ENCODE assay signal across 8 mouse cellular contexts in the genomic region with DNA sequence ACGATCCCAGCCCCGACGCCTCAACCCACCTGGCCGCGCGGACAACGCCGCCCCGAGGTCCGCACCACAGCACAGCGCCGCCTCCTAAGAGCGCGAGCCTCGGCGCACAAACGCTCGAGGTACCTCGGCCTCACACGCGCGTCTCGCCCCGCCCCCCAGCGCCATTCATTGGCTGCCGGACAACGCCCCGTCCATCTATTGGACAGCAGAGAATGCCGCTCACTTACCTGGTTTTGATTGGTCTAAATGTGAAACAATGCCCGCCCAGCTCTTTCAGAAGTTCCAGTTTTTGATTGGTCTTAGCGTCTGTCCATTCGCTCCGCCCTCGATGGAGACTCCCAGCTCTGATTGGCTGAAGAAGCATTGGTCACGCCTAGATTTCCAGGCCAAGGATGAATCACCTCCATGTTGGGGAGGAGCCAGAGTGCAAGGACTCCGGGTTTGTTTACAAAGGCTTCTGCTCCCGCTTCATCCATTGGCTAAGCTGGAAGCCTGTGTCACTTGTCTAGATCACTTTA. TPM values are rescaled to one million over a fixed set of nuclear protein-coding genes. Genes with fewer than 3 reads are reported as not detected.
DNase-seq lines count a peak whose midpoint lies in the region; ATAC-seq and TF ChIP-seq lines count a peak whose summit lies in the region.

A gene (minus strand): TSS at position 136 of the 518 bp plus-strand sequence.

- H3K4me3 ChIP-seq in forebrain, embryonic 10.5 days: peak within 1 kb of the TSS; percentile 69
- H3K4me3 ChIP-seq in heart, embryonic 15.5 days: peak within 1 kb of the TSS; percentile 70
- H3K4me3 ChIP-seq in liver, embryonic 14.5 days (ENCODE audit: insufficient read depth in 1 of 2, low read depth in 2 of 2, low read length in 2 of 2): peak within 1 kb of the TSS; percentile 58 to 59
- peak within 1 kb of the TSS; percentile 66 for H3K4me3 ChIP-seq in neural tube, embryonic 11.5 days (ENCODE audit: low read depth, low read length)
- H3K4me3 ChIP-seq in stomach, postnatal 0 days (ENCODE audit: low read depth, low read length): peak within 1 kb of the TSS; percentile 60

- H3K36me3 ChIP-seq in forebrain, embryonic 10.5 days (replicated peaks): peaks cover 27% of the 10 kb centered on the region
- no peaks in the 10 kb centered on the region; the same call in 1 of the 2 replicates for H3K36me3 ChIP-seq in heart, embryonic 15.5 days
- no peaks in the 10 kb centered on the region for H3K36me3 ChIP-seq in liver, embryonic 14.5 days (replicated peaks; ENCODE audit: control insufficient read depth, insufficient read depth, low read depth)
- no peaks in the 10 kb centered on the region for H3K36me3 ChIP-seq in neural tube, embryonic 11.5 days (ENCODE audit: control insufficient read depth, insufficient read depth, low read length)
- no peaks in the 10 kb centered on the region for H3K36me3 ChIP-seq in stomach, postnatal 0 days (ENCODE audit: control insufficient read depth, insufficient read depth, low read length)

- H3K9ac ChIP-seq in heart, embryonic 15.5 days: peak within 1 kb of the TSS; percentile 68
- peak within 1 kb of the TSS; percentile 68 for H3K9ac ChIP-seq in liver, embryonic 14.5 days (replicated peaks)
- peak within 1 kb of the TSS; percentile 82 for H3K9ac ChIP-seq in neural tube, embryonic 11.5 days (ENCODE audit: low read length)
- peak within 1 kb of the TSS; percentile 75 for H3K9ac ChIP-seq in stomach, postnatal 0 days (ENCODE audit: low read length)

- TF ChIP-seq CTCF in liver, embryonic 14.5 days (IDR thresholded peaks at IDR 0.05; ENCODE audit: low read depth): peak; percentile 30; the same call in 1 of the 2 replicates
- TF ChIP-seq CTCF in stomach, postnatal 0 days (IDR thresholded peaks at IDR 0.05; ENCODE audit: low read depth): peak; percentile 42; the same call in 1 of the 2 replicates

- ATAC-seq in heart, embryonic 15.5 days (replicated peaks; ENCODE audit: insufficient number of reproducible peaks, insufficient read depth, low FRiP score, low read depth): peak; percentile 98
- peak; percentile 98 for ATAC-seq in liver, embryonic 14.5 days (ENCODE audit: insufficient read depth)
- peak; percentile 99 for ATAC-seq in neural tube, embryonic 11.5 days (ENCODE audit: insufficient read depth, low FRiP score, low TSS enrichment)
- peak; percentile 99 for ATAC-seq in stomach, postnatal 0 days (ENCODE audit: low FRiP score, low TSS enrichment)

- peak; percentile 94 to 95 for DNase-seq in CD8-positive naive resting alpha-beta T cell, adult 2 months (ENCODE audit: low read depth in 2 of 2, low spot score in 2 of 2)
- DNase-seq in c-Kit-positive CD71-negative TER-119-negative erythroid progenitor cells, embryonic 14.5 days (ENCODE audit: low read depth): peak; percentile 99
- DNase-seq in forebrain, embryonic 10.5 days (ENCODE audit: extremely low spot score, low spot score): peak; percentile 96
- peak; percentile 99 for DNase-seq in kidney, postnatal 25 days
- peak; percentile 98 to 99 (median 98) for DNase-seq in liver, embryonic 14.5 days (ENCODE audit: low read depth in 3 of 3, low spot score in 3 of 3)
- peak; percentile 97 for DNase-seq in neural tube, embryonic 11.5 days (ENCODE audit: low spot score)
- peak; percentile 98 for DNase-seq in stomach, postnatal 0 days (ENCODE audit: low spot score)

- H3K9me3 ChIP-seq in forebrain, embryonic 10.5 days: no peaks in the 10 kb centered on the region
- no peaks in the 10 kb centered on the region for H3K9me3 ChIP-seq in heart, embryonic 15.5 days (replicated peaks)
- H3K9me3 ChIP-seq in liver, embryonic 14.5 days (ENCODE audit: control insufficient read depth, low read length): no peaks in the 10 kb centered on the region
- H3K9me3 ChIP-seq in neural tube, embryonic 11.5 days (ENCODE audit: control insufficient read depth, low read length): no peaks in the 10 kb centered on the region
- no peaks in the 10 kb centered on the region for H3K9me3 ChIP-seq in stomach, postnatal 0 days (ENCODE audit: control insufficient read depth, low read length)

- H3K4me1 ChIP-seq in forebrain, embryonic 10.5 days: peaks cover 25% of the 10 kb centered on the region
- peaks cover 15% of the 10 kb centered on the region for H3K4me1 ChIP-seq in heart, embryonic 15.5 days (replicated peaks)
- H3K4me1 ChIP-seq in liver, embryonic 14.5 days (replicated peaks; ENCODE audit: control insufficient read depth in 2 of 2, insufficient read depth in 2 of 2, low read length in 1 of 2): peaks cover 0 to 8% of the 10 kb centered on the region in 2 experiments
- 0 out of 2 replicates have a peak, but pooled peaks cover 5% of the 10 kb centered on the region for H3K4me1 ChIP-seq in neural tube, embryonic 11.5 days (ENCODE audit: control insufficient read depth, insufficient read depth, low read length)
- no peaks in the 10 kb centered on the region for H3K4me1 ChIP-seq in stomach, postnatal 0 days (replicated peaks; ENCODE audit: control insufficient read depth, insufficient read depth)

- H3K4me2 ChIP-seq in heart, embryonic 15.5 days: peak within 1 kb of the TSS; percentile 80
- peak within 1 kb of the TSS; percentile 88 for H3K4me2 ChIP-seq in liver, embryonic 14.5 days (ENCODE audit: low read depth)
- H3K4me2 ChIP-seq in neural tube, embryonic 11.5 days (ENCODE audit: low read depth): peak within 1 kb of the TSS; percentile 89
- peak within 1 kb of the TSS; percentile 89 for H3K4me2 ChIP-seq in stomach, postnatal 0 days (replicated peaks; ENCODE audit: low read depth)

- WGBS in forebrain, embryonic 10.5 days: under 1% methylated on average over 37 of the region's 37 CpGs
- WGBS in heart, embryonic 15.5 days: under 1% methylated on average over 37 of the region's 37 CpGs
- under 1% methylated on average over 37 of the region's 37 CpGs for WGBS in liver, embryonic 14.5 days (ENCODE audit: insufficient replicate concordance)
- WGBS in neural tube, embryonic 11.5 days: under 1% methylated on average over 35 of the region's 37 CpGs
- under 1% methylated on average over 37 of the region's 37 CpGs for WGBS in stomach, postnatal 0 days

- peak; percentile 70 for TF ChIP-seq EP300 in liver, embryonic 14.5 days (IDR thresholded peaks at IDR 0.05; ENCODE audit: low read depth)
- peak; percentile 82 for TF ChIP-seq EP300 in stomach, postnatal 0 days (optimal IDR thresholded peaks at IDR 0.05)

- H3K27ac ChIP-seq in forebrain, embryonic 10.5 days: peak within 1 kb of the TSS; percentile 89
- H3K27ac ChIP-seq in heart, embryonic 15.5 days: peak within 1 kb of the TSS; percentile 79
- H3K27ac ChIP-seq in liver, embryonic 14.5 days: peak within 1 kb of the TSS; percentile 36
- H3K27ac ChIP-seq in neural tube, embryonic 11.5 days (ENCODE audit: low read depth, low read length): peak within 1 kb of the TSS; percentile 78
- peak within 1 kb of the TSS; percentile 89 for H3K27ac ChIP-seq in stomach, postnatal 0 days (replicated peaks)

- no peaks in the 10 kb centered on the region for H3K27me3 ChIP-seq in forebrain, embryonic 10.5 days (ENCODE audit: poor library complexity, severe bottlenecking)
- H3K27me3 ChIP-seq in heart, embryonic 15.5 days: no peaks in the 10 kb centered on the region
- H3K27me3 ChIP-seq in liver, embryonic 14.5 days (ENCODE audit: control insufficient read depth, insufficient read depth, low read length): no peaks in the 10 kb centered on the region
- H3K27me3 ChIP-seq in neural tube, embryonic 11.5 days (ENCODE audit: control insufficient read depth, insufficient read depth, low read length): no peaks in the 10 kb centered on the region
- H3K27me3 ChIP-seq in stomach, postnatal 0 days (ENCODE audit: control insufficient read depth, insufficient read depth, low read length): no peaks in the 10 kb centered on the region

RNA-seq across cellular contexts. Expression of the gene that starts here (rescaled TPM):
- polyA plus RNA-seq in forebrain, embryonic 10.5 days (2016; fragmentation: Nextera tagmentation; extraction: Ambion mirVana): 21.3 and 22.7 TPM in 2 replicates
- polyA plus RNA-seq in heart, embryonic 15.5 days (2015; fragmentation: Nextera tagmentation; extraction: Ambion mirVana): 13.1 and 15.3 TPM in 2 replicates
- 4.0 and 5.6 TPM in 2 replicates for polyA plus RNA-seq in liver, embryonic 14.5 days (2012; rRNA removed)
- 2.5 and 3.5 TPM in 2 replicates for polyA plus RNA-seq in liver, embryonic 14.5 days (2014; fragmentation: Nextera tagmentation; extraction: Ambion mirVana)
- 19.1 and 21.9 TPM in 2 replicates for polyA plus RNA-seq in neural tube, embryonic 11.5 days (2014; fragmentation: Nextera tagmentation; extraction: Ambion mirVana)
- polyA plus RNA-seq in stomach, postnatal 0 days (2015; fragmentation: Nextera tagmentation; extraction: Ambion mirVana): 7.1 and 9.1 TPM in 2 replicates

Comparison
In these comparisons a context has a peak if more than half of its experiments do, and no peak if none do; other contexts are left out.
1. Peak in every context shown above with its lines: DNase-seq, ATAC-seq, H3K4me3 ChIP-seq and H3K27ac ChIP-seq.
2. H3K27ac ChIP-seq: peak in every context shown above with its lines; median percentile 89 in forebrain, embryonic 10.5 days; 89 in stomach, postnatal 0 days; 79 in heart, embryonic 15.5 days; 78 in neural tube, embryonic 11.5 days; 36 in liver, embryonic 14.5 days.